Mouse (Mus musculus) T-helper 1 cell (primary cell): Measurements from ENCODE around the gene Il34.

Source experiments
- in situ Hi-C: fragments of 300-600 bp; cut with MboI, MseI; formaldehyde crosslinking; loops from one replicate; pipeline ENCODE4 v1.15.1; 2025; ENCODE audit warnings: high pct_unique_total_duplicates

The Il34 gene

GRCm38 (mm10) chr8:110805669-110806068 is at the start of gene Il34:
Gene Il34, minus strand, starts transcription at chr8:110805924.
- in situ Hi-C loops = loop anchor here (10.0 kb wide), 1 partner anchor 51 kb away; no protein-coding TSS in a partner anchor

DNA sequence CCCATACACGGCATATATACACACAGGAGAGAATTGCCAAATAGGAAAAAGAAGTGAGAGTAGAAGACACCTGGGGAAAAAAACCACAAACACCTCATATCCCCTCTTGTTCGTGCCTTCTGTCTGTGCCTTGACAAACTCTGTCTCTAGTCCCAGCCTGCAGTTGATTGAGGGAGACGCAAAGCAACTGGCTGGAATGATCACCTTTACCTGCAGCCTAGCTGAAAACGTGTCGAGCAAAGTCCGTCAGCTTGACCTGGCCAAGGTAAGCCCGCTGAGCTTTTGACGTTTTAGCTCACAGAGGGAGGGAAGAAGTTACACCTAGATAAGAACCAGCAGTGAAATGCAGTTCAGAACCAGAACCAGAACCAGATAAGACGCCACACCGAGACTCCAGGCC is 45.5 kb upstream of the Il34 start:
- in situ Hi-C loops = no loop called here

DNA sequence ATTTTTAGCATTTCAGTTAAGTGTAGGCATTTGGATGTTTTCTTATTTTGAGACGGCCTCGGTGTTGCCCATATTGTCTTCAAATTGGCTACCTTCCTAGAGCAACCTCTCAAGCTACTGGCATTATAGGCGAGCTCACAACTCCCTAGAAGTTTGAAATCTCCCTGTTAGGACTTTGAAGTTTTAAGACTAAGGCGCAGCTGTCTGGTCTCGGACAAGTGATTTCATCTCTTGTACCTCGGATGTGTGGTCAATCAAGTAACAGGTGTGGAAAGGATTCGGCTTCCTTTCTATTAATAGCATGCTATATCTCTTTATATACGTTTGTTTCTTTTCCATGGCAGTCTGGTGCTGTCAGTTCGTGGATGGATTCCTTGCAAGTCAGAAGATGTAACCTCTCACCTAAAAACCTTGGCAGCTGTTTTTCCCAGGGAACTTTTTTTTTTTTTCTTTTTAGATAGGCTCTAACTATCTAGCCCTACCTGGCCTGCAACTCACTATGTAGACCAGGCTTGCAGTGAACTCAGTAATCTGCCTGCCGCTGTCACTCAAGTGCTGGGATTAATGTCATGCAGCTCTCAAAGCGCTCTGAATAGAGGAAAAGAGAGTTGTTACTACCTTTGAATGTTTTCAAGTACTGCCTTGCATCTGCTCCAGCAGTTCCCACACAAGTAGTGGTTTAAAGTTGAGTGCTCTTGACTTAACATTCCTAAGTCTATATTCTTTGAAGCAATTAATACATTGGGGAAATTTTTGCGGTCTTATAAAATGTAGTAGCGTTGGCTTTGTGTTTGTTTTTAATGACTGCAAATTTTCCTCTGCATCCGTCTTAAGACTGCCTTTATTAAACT is 42.1 kb upstream of the Il34 start:
- in situ Hi-C loops = loop anchor here (10.0 kb wide), 1 partner anchor 137 kb away; no protein-coding TSS in a partner anchor

DNA sequence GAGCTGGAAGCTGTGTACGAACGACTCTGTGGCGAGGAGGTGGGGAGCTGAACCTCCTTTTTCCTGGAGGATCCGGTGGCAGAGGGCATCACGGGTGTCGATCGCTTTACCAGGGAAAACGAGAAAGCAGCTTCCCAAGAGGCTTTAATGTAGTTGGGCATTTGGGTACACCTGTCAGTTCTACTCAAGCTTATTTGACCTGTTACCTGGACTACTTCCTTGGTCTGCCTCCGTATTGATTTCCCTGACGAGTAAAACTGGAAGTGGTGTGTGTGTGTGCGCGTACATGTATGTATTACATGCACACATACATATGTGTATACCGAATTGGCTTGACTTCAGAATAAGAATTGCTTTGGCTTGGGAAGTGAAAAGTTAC is 41.4 kb upstream of the Il34 start:
- in situ Hi-C loops = loop anchor here (10.0 kb wide), 1 partner anchor 138 kb away; no protein-coding TSS in a partner anchor

GRCm38 (mm10) chr8:110846405-110847170 is 40.9 kb upstream of the Il34 start, which contains the start of the genes Cog4 and Sf3b3:
Gene Cog4, plus strand, starts transcription at chr8:110846600.
Gene Sf3b3, minus strand, starts transcription at chr8:110846787.
- in situ Hi-C loops = loop anchor here (10.0 kb wide), 1 partner anchor 138 kb away; no protein-coding TSS in a partner anchor

GRCm38 (mm10) chr8:110845821-110846404 is 40.2 kb upstream of the Il34 start:
- in situ Hi-C loops = loop anchor here (10.0 kb wide), 1 partner anchor 139 kb away; no protein-coding TSS in a partner anchor

GRCm38 (mm10) chr8:110844941-110845340 is 39.2 kb upstream of the Il34 start:
- in situ Hi-C loops = loop anchor here (5.0 to 10.0 kb wide), 2 partner anchors 140 to 207 kb away; no protein-coding TSS in a partner anchor

DNA sequence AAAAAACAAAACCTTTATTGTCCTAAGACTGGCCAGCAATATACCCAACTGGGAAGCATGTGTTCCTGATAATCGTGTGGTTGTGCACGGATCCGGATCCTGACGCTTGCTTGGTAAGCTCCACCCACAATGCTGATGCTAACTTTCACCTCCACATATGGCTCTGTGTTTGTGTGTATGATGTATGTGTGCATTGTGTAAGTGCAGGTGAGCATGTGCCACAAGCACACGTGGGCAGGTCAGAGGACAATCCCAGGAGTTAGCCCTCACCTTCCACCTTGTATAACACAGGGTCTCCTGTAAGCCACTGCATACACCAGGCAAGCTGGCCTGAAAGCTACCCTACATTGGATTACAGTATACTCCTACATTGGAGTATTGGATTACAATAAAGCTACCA is 37.5 kb upstream of the Il34 start:
- in situ Hi-C loops = loop anchor here (5.0 to 10.0 kb wide), 2 partner anchors 142 to 209 kb away; no protein-coding TSS in a partner anchor

DNA sequence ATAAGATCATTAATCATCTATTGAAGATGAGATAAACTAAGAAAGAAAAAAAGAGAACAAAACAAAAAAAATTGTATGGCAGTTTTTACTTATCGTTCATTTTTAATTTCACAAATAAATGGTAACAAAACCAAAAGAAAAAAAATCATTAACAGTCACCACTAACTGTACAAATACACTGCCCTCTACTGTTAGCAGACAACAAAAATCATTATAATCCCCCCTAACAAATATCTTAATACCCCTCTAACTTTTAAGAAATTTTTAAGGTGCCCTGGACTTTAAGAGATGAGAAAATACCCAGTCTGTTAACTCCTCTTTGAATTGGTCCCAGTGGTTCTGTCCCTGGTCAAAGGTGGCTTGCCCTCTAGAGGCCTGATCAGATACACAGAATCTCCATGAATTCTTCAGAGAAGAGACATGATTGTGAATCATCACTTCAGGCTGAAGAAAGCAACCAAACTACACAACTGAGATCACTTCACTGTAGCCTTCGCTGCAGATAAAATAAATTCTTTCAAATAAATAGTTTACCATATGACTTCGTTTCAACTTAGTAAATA is 36.4 kb upstream of the Il34 start:
- in situ Hi-C loops = loop anchor here (5.0 to 10.0 kb wide), 2 partner anchors 143 to 210 kb away; no protein-coding TSS in a partner anchor

- in situ Hi-C loops = no loop called here
These were observed 26.2 kb upstream of the Il34 start for GRCm38 (mm10) chr8:110831956-110832355.

- in situ Hi-C loops = loop anchor here (5.0 to 10.0 kb wide), 2 partner anchors 459 to 1176 kb away; no protein-coding TSS in a partner anchor
These were observed 22.8 kb upstream of the Il34 start for GRCm38 (mm10) chr8:110828511-110828910.

DNA sequence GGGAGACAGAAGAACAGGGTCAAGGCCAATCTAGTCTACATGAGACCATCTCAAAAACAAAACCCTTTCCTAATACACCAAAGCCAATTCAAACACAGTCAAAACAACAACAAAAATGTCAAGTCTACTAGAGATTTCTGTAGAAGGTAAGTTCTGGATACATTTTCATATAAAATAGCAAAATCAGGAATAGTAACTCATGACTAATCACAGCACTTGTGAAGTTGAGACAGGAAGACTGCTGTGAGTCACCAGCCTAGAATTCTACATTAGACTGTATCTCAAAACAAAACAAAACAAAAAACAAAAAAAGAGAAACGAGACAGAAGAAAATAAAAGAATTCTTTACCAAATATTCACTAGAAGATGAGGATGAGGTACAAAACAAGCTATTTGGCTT is 19.1 kb upstream of the Il34 start:
- in situ Hi-C loops = loop anchor here (5.0 to 10.0 kb wide), 2 partner anchors 462 to 1180 kb away; no protein-coding TSS in a partner anchor

- in situ Hi-C loops = loop anchor here (10.0 kb wide), 1 partner anchor 1183 kb away; no protein-coding TSS in a partner anchor
These were observed 16.2 kb upstream of the Il34 start for GRCm38 (mm10) chr8:110821960-110822359.

- in situ Hi-C loops = loop anchor here (10.0 kb wide), 1 partner anchor 1185 kb away; no protein-coding TSS in a partner anchor
These were observed 14.5 kb upstream of the Il34 start for GRCm38 (mm10) chr8:110820257-110820656.

GRCm38 (mm10) chr8:110818593-110818992 is 12.9 kb upstream of the Il34 start:
- in situ Hi-C loops = no loop called here

DNA sequence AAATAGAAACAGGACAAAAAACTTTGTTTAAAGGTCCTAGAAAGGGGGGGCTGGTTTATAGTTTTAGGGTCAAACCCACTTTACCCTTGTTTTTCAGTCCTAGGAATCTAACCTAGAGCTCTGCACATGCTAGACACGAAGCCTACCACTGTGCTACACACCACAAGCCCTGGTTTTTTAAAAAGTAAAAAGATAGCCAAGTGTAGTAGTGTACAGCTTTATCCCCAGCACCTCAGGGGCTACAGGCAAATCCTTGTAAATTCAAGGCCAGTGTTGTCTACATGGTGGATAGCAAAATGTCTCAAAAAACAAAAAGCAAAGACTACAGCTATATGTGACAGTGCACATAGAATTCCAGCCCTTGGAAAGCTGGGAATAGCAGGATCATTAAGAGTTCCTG is 11.3 kb upstream of the Il34 start:
- in situ Hi-C loops = no loop called here

GRCm38 (mm10) chr8:110815308-110815707 is 9.6 kb upstream of the Il34 start:
- in situ Hi-C loops = no loop called here

DNA sequence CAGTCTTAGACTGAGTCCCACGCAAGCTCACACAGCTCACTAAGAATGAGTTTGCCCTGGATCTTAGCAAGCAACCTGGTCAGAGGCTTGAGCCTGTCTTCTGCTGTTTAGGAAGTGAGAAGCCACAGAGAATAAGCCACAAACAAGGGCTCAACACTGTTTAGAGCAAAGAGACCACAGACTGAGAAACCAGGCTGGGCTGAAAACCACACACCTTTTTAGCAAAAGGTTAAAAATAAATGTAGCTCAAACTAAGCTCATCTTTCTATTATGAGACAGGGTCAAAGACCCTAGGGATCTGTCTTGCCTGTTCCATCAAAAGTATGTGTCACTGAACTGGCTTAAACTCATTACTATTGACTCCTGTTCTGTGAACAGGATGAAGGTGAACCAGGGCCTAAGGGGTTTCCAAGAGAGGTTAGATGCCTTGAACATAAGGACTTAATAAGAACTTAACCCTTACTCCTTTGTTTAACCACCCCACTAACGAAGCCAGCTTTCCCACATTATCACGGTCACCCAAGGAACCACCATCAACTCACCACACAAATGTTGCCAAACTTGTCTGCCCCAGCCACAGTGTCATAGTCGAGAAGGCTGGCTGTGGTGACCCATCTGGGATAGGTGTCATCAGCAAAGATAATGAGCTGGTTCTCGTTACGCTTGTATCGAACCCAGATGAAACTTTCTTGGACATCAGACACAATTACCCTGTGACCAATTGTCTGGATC is 7.5 kb upstream of the Il34 start:
- in situ Hi-C loops = no loop called here

DNA sequence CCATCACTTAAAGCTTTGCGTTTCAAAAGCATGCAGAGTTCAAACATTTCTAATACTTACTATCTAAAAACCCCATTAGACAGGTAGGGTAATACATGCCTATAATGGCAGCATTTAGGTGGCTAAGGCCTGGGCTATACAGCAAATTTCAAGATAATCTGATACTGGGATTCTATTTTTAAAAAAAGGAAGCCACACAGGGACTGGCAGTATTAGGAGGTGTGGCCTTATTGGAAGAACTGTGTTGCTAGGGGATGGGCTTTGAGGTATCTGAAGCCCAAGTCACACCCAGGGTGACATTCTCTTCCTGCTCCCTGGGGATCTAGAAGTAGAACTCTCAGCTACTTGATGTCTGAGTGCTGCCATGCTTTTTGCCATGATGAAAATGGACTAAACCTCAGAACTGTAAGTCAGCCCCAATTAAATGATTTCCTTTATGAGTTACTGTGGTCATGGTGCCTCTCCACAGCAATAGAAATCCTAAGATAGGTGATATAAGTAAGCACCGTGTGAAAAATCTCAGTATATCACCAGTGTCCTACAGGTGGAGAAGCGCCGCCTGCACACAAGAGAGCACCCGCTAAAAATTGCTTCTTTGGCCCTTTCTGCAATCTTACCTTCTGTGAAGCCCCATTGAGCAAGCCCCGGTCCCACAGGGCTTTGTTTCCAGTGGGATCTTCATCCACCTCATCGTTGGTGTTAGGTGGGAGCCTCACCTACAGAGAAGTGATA is 6.8 kb upstream of the Il34 start:
- in situ Hi-C loops = no loop called here

DNA sequence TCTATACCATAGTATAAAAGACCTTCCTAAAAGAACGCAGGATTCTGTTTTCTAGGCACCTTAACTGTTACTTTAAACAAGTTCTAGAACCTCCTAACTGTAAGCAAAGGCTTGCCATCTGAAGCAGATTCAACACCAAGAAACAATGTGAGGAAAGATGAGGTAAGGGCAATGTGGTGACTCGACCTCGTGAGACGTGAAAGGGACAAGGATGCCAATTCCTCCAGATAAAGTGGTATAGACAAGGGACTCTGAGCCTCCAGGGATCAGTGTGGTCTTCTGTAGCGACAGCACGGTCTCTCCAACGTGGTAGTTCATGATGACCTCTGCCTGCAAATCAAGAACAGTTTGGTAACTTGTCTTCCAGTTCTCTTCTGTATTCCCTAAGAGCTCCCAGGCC is 6.1 kb upstream of the Il34 start:
- in situ Hi-C loops = no loop called here
